Mouse (Mus musculus): ENCODE results near the gene Eif1.

GRCm38 (mm10) chr11:100327316-100327715 lies 7.6 kb downstream of the Eif1 start:
- no peak for TF ChIP-seq CTCF (IDR thresholded peaks at IDR 0.05; ENCODE audit: borderline replicate concordance, extremely low read depth, insufficient read depth, insufficient read length)
- no peak for TF ChIP-seq POLR2A (IDR thresholded peaks at IDR 0.05; ENCODE audit: borderline replicate concordance, extremely low read depth, insufficient read depth, insufficient read length, poor library complexity, severe bottlenecking)

All from brain, embryonic 14.5 days (tissue).